Mouse (Mus musculus): ENCODE data around the gene Cebpb. TPM values are rescaled to one million over a fixed set of nuclear protein-coding genes. Genes with fewer than 3 reads are reported as not detected.
"Not testable (repeated sequence)": the region's sequence is repeated elsewhere in the genome, so short reads cannot be mapped to it uniquely, and the experiment has no call there.

Gene Cebpb
- total RNA-seq (2021): 100 to 1,000 TPM; 357 to 631 TPM
- long read RNA-seq, experiment 1, transcript Cebpb-201 (1 exons, 1,504 nt): major isoform, 4,748 of 4,749 reads
- long read RNA-seq, experiment 1, partial matches to known transcripts: 0 of 4,749 reads
- long read RNA-seq, experiment 1, other reads (novel, unspliced or antisense): 1 of 4,749 reads
- long read RNA-seq, experiment 2, transcript Cebpb-201 (1 exons, 1,504 nt): major isoform, 565 of 565 reads
- long read RNA-seq, experiment 2, partial matches to known transcripts: 0 of 565 reads
- long read RNA-seq, experiment 2, other reads (novel, unspliced or antisense): 0 of 565 reads

- peak; percentile 92 to 95 for DNase-seq
Measured at GRCm38 (mm10) chr2:167688498-167689451, at the start of gene Cebpb. Cebpb (plus strand) TSS chr2:167688915.

DNA sequence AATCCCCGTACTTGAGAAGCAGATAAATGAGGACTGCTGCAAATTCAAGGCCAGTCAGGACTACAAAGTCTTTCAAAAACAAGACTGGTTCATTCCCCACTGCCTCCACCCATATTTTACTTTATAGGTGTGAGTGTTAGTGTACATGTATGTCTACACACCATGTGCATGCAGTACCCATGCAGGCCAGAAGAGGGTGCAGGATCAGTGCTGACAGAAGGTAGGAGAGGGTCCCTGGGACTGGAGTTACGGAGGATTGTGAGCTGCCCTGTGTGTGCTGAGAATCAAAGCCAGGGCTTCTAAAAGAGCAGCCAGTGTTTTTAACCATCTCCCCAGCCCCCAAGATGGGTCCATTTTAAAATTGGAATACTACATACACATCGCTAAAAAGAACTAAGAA is 48.4 kb upstream of the Cebpb start:
- no peak for DNase-seq

DNA sequence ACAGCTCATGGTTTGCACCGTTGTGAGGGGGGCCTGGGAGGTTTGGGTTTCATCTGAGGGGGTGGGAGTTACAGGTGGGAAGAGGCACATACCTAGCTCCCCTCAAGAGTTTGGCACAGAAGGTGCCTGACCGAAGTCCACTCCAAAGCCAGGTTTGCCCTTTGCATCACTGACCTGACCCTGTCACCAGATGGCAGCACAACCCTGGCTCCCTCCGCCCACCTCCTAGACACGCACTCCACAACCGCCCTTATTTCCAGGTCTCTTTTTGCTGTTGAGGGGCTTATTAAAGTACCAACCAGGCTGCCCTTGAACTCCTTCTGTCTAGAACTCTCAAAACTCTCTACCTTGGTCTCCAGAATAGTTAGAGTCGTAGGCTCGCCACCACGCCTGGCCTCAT is 47.4 kb upstream of the Cebpb start:
- peak; percentile 65 to 78 for DNase-seq

GRCm38 (mm10) chr2:167642164-167642563 is 46.6 kb upstream of the Cebpb start:
- DNase-seq: no peak

DNA sequence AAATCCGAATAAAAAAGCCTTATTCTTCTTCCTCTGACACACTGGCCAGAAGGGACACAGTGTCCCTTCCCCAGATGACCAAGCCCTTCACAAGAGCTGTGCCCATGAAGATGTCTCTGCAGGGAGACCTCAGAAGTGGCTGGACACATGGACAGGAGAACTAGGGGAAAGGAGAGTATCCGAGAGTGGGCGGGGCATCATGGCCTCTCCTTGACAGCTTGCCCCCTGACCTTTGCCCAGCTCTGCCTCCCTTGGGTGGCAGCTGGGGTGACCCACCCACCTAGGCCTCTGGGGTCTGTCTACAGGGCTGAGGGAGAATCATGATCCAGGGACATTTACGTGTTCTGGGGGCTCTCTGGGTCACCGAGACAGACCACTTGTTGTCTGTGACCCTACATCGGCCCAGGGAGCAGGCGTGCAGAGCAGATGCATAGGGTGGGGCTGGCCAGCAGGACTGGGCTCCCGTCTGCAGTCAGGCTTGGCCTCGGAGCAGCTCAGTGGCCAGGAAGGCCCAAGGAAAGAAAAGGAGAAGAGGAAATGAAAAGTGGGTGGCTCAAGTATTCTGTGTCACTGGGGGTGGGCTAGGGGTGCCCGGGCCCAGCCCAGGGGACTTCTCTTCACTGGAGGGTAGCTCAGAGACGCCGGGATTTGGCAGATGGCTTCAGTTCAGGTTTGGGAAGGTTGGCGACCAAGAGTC is 45.2 kb upstream of the Cebpb start:
- not testable (repeated sequence) for DNase-seq

- no peak for DNase-seq
Measured at GRCm38 (mm10) chr2:167646411-167646810, 42.3 kb upstream of the Cebpb start.

- peak; percentile 31 to 43 for DNase-seq
Measured at GRCm38 (mm10) chr2:167649290-167650032, 39.3 kb upstream of the Cebpb start.

- DNase-seq: no peak
Measured at GRCm38 (mm10) chr2:167651622-167652021, 37.1 kb upstream of the Cebpb start.

GRCm38 (mm10) chr2:167652694-167653093 is 36.0 kb upstream of the Cebpb start:
- no peak for DNase-seq

DNA sequence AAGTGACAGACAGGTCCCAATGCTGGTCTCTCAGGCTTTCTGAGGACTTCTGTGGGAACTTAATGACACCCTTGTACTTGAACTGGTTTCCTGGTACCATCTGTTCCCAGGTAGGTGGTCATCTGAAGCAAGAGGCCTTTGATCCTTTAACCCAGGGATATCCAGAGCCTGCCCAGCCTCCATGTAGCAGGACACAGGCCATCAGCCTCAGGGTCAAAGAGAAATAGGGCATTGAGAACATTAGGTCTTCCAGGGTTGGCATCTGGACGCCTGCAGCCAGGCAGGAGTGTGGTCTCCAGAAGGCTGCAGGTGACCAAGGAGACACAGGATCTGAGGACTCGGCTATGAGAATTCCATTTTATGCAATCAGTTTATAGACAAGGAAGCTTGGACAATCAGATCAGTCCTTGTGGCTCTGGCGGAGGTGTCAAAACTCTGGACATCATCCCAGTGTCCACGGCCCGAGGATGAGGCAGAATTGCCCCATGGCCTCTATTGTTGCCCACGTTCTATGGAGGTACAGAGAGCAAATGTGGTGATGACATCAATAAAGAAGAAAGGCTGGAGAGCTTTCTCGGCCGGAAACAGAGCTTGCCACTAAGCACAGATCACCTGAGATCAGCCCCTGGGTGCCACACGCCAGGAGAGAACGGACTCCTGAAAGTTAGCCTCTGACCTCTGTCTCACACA is 33.7 kb upstream of the Cebpb start:
- DNase-seq: no peak

- DNase-seq: peak in 1 of 2 experiments; percentile 67
Measured at GRCm38 (mm10) chr2:167656629-167657478, 31.9 kb upstream of the Cebpb start.

DNA sequence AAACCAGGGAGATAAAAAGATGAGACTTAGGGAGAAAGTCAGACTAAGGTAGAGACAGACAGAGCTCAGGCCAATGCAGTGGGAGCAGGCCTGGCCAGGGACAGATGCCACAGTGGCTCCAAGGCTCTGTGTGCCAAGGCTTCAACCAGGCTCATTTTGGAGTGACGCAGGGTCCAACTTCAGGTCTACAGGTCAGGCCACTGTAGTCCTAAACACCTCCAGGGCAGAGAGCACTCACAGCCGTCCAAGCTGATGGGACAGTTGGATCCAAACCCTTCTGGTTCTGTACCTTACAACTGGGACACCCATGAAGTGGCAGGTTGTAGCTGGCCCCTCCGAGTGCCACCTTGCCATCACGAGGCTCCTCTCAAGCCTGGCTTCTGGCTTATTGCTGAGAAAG is 30.7 kb upstream of the Cebpb start:
- DNase-seq: no peak

GRCm38 (mm10) chr2:167658712-167659111 is 30.0 kb upstream of the Cebpb start:
- no peak for DNase-seq

DNA sequence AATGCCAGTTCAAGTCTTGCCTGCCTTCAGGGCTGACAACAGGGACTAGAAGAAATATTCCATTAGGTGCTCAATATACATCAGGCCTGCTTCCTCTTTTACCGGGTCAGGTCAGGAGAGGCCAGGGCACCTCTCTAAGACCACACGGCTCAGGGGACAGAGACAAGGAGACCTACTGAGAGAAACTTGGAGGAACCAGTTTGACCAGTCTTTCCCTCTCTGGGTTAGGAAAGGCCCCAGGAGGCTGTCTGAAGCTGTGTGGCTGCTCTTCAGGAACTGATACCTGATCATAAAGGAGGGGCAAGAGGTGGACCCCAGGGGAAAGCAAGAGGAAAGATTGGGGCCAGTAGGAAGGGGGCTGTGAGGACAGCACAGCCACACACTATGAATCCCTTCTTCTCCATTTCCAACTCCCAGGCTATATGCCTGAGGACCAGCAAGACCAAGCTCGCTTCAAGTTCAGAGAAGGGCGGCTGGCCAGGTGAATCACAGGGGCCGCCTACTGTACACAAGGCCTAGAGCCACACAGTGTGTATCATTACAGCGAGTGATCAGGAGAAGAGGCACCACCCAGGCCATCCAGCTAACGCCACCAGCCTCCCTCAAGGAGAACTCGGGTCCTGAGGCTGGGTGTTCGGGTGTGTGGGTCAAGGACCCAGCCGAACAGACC is 29.4 kb upstream of the Cebpb start:
- DNase-seq: no peak

DNA sequence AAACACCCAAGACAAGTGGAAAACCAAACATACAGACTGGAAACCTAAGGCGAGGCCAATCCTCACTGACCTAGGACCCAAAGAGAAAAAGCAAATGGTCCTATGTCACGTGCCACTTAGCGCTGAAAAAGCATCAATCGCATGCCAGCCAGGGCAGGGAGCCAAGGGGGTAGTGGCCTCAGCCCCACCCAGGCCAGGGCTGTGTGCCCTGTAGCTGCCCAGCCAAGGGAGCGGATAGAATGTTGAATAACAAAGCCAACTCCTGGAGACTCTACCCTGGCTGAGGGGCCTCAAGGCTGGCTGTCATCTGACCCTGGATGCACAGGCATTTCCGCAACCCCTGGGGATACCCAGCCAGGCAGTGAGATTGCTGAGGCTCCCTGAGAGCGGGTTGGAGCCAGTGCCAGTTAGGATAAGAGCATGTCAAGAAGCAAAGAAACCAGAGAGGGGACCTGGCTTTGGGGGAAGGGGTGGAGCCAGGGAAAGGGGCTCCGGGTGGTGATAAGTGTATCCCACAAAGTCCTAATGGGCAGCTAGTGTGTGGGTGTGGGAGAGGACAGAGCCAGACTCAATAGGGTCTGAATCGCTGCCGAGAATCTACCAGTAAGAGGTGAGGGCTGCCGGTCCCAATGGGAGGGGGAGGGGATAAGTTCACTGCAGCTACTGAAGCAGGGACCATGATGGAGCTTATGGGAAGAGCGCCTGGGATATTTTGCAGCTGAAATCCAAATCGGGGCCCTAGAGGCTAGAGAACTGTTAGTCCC is 28.7 kb upstream of the Cebpb start:
- DNase-seq: peak; percentile 67 to 78

GRCm38 (mm10) chr2:167660611-167660971 is 28.1 kb upstream of the Cebpb start:
- peak in 1 of 2 experiments; percentile 15 for DNase-seq

GRCm38 (mm10) chr2:167661270-167662203 is 27.2 kb upstream of the Cebpb start, which contains the start of gene Gm20431:
Gm20431 (minus strand) TSS chr2:167661496.
- peak; percentile 97 to 100 for DNase-seq

- no peak for DNase-seq
Measured at GRCm38 (mm10) chr2:167662713-167663112, 26.0 kb upstream of the Cebpb start.

Measured in adrenal gland, postnatal 36 days (tissue).